Mouse (Mus musculus): ENCODE measurements at regions not wholly inside any gene's neighbourhood (a gene's known extent, or its start where the extent isn't known, plus 50 kb on each side); places are given as distances from the start of the nearest gene placed in this dataset.

- peaks cover 20% of the 10 kb centered on the region; the same call in 1 of the 2 replicates for H3K4me1 ChIP-seq (ENCODE audit: insufficient read depth, low read depth, low read length)
- H3K4me3 ChIP-seq (ENCODE audit: low read depth, low read length), result no peak overlapping the region
- no peaks in the 10 kb centered on the region for H3K36me3 ChIP-seq (replicated peaks)
- H3K27me3 ChIP-seq (ENCODE audit: insufficient read depth, low read length), result peaks cover 11% of the 10 kb centered on the region
- DNase-seq (ENCODE audit: low spot score), result no peak
- no peaks in the 10 kb centered on the region for H3K9me3 ChIP-seq (replicated peaks)
- no peak for ATAC-seq (ENCODE audit: extremely low read depth, insufficient number of reproducible peaks, low FRiP score, poor library complexity, severe bottlenecking)
- TF ChIP-seq GATA1 (IDR thresholded peaks at IDR 0.05; ENCODE audit: borderline replicate concordance, low read length), result no peak
- no peak for TF ChIP-seq POLR2AphosphoS5 (IDR thresholded peaks at IDR 0.05; ENCODE audit: insufficient replicate concordance, low read depth, low read length)
Measured at GRCm38 (mm10) chr16:95864646-95865045, 126.1 kb downstream of the Psmg1 start.

GRCm38 (mm10) chr16:95864106-95864505 is 126.7 kb downstream of the Psmg1 start:
- Histone ChIP-seq H3K9me3 (replicated peaks) (no peaks in the 10 kb centered on the region), H3K36me3 (replicated peaks) (no peaks in the 10 kb centered on the region), H3K27me3 (ENCODE audit: insufficient read depth, low read length) (peaks cover 11% of the 10 kb centered on the region), H3K4me3 (ENCODE audit: low read depth, low read length) (no peak overlapping the region), H3K4me1 (ENCODE audit: insufficient read depth, low read depth, low read length) (peaks cover 20% of the 10 kb centered on the region; the same call in 1 of the 2 replicates)
- no peak for ATAC-seq (ENCODE audit: extremely low read depth, insufficient number of reproducible peaks, low FRiP score, poor library complexity, severe bottlenecking)
- DNase-seq (ENCODE audit: low spot score), result no peak
- TF ChIP-seq GATA1 (IDR thresholded peaks at IDR 0.05; ENCODE audit: borderline replicate concordance, low read length), result no peak
- no peak for TF ChIP-seq CTCF (IDR thresholded peaks at IDR 0.05; ENCODE audit: low read depth, low read length)
- no peak for TF ChIP-seq GATA2 (IDR thresholded peaks at IDR 0.05; ENCODE audit: borderline replicate concordance, low read depth, low read length)

- peaks cover 6% of the 10 kb centered on the region for H3K27me3 ChIP-seq (ENCODE audit: insufficient read depth, low read length)
- no peak for DNase-seq (ENCODE audit: low spot score)
- no peak for ATAC-seq (ENCODE audit: extremely low read depth, insufficient number of reproducible peaks, low FRiP score, poor library complexity, severe bottlenecking)
- H3K36me3 ChIP-seq (replicated peaks), result no peaks in the 10 kb centered on the region
- H3K9me3 ChIP-seq (replicated peaks), result no peaks in the 10 kb centered on the region
- peaks cover 20% of the 10 kb centered on the region; the same call in 1 of the 2 replicates for H3K4me1 ChIP-seq (ENCODE audit: insufficient read depth, low read depth, low read length)
- TF ChIP-seq CTCF (IDR thresholded peaks at IDR 0.05; ENCODE audit: low read depth, low read length) (no peak), GATA2 (IDR thresholded peaks at IDR 0.05; ENCODE audit: borderline replicate concordance, low read depth, low read length) (no peak), TAL1 (conservative IDR thresholded peaks at IDR 0.05; ENCODE audit: low read depth, low read length) (no peak), GATA1 (IDR thresholded peaks at IDR 0.05; ENCODE audit: borderline replicate concordance, low read length) (no peak), POLR2AphosphoS5 (IDR thresholded peaks at IDR 0.05; ENCODE audit: insufficient replicate concordance, low read depth, low read length) (no peak)
- H3K4me3 ChIP-seq (ENCODE audit: low read depth, low read length), result no peak overlapping the region
Measured at GRCm38 (mm10) chr16:95863565-95863964, 127.2 kb downstream of the Psmg1 start.

GRCm38 (mm10) chr16:95862621-95863020 is 128.1 kb downstream of the Psmg1 start:
- Histone ChIP-seq H3K9me3 (replicated peaks) (no peaks in the 10 kb centered on the region), H3K36me3 (replicated peaks) (no peaks in the 10 kb centered on the region), H3K4me3 (ENCODE audit: low read depth, low read length) (no peak overlapping the region), H3K4me1 (ENCODE audit: insufficient read depth, low read depth, low read length) (peaks cover 20% of the 10 kb centered on the region; the same call in 1 of the 2 replicates), H3K27me3 (ENCODE audit: insufficient read depth, low read length) (peaks cover 3% of the 10 kb centered on the region)
- no peak for TF ChIP-seq GATA2 (IDR thresholded peaks at IDR 0.05; ENCODE audit: borderline replicate concordance, low read depth, low read length)
- TF ChIP-seq POLR2AphosphoS5 (IDR thresholded peaks at IDR 0.05; ENCODE audit: insufficient replicate concordance, low read depth, low read length), result no peak
- no peak for TF ChIP-seq GATA1 (IDR thresholded peaks at IDR 0.05; ENCODE audit: borderline replicate concordance, low read length)
- peak; percentile 43 for ATAC-seq (ENCODE audit: extremely low read depth, insufficient number of reproducible peaks, low FRiP score, poor library complexity, severe bottlenecking)
- peak; percentile 11 for DNase-seq (ENCODE audit: low spot score)

GRCm38 (mm10) chr16:95861231-95861690 is 129.5 kb downstream of the Psmg1 start:
- Histone ChIP-seq H3K27me3 (ENCODE audit: insufficient read depth, low read length) (peaks cover 1% of the 10 kb centered on the region; the same call in 1 of the 2 replicates), H3K36me3 (replicated peaks) (no peaks in the 10 kb centered on the region), H3K4me1 (ENCODE audit: insufficient read depth, low read depth, low read length) (peaks cover 20% of the 10 kb centered on the region; the same call in 1 of the 2 replicates), H3K9me3 (replicated peaks) (no peaks in the 10 kb centered on the region), H3K4me3 (ENCODE audit: low read depth, low read length) (no peak overlapping the region)
- no peak for TF ChIP-seq POLR2AphosphoS5 (IDR thresholded peaks at IDR 0.05; ENCODE audit: insufficient replicate concordance, low read depth, low read length)
- TF ChIP-seq GATA1 (IDR thresholded peaks at IDR 0.05; ENCODE audit: borderline replicate concordance, low read length), result no peak
- TF ChIP-seq CTCF (IDR thresholded peaks at IDR 0.05; ENCODE audit: low read depth, low read length), result no peak
- TF ChIP-seq GATA2 (IDR thresholded peaks at IDR 0.05; ENCODE audit: borderline replicate concordance, low read depth, low read length), result no peak
- no peak; the same call in 1 of the 2 replicates for TF ChIP-seq TAL1 (conservative IDR thresholded peaks at IDR 0.05; ENCODE audit: low read depth, low read length)
- ATAC-seq (ENCODE audit: extremely low read depth, insufficient number of reproducible peaks, low FRiP score, poor library complexity, severe bottlenecking) (peak; percentile 86), DNase-seq (ENCODE audit: low spot score) (peak; percentile 10)

GRCm38 (mm10) chr16:95860810-95861209 is 129.9 kb downstream of the Psmg1 start:
- ATAC-seq (ENCODE audit: extremely low read depth, insufficient number of reproducible peaks, low FRiP score, poor library complexity, severe bottlenecking) (no peak), DNase-seq (ENCODE audit: low spot score) (no peak)
- H3K4me3 ChIP-seq (ENCODE audit: low read depth, low read length), result no peak overlapping the region
- H3K27me3 ChIP-seq (ENCODE audit: insufficient read depth, low read length), result no peaks in the 10 kb centered on the region; the same call in 1 of the 2 replicates
- peaks cover 20% of the 10 kb centered on the region; the same call in 1 of the 2 replicates for H3K4me1 ChIP-seq (ENCODE audit: insufficient read depth, low read depth, low read length)
- H3K36me3 ChIP-seq (replicated peaks), result no peaks in the 10 kb centered on the region
- H3K9me3 ChIP-seq (replicated peaks), result no peaks in the 10 kb centered on the region
- TF ChIP-seq CTCF (IDR thresholded peaks at IDR 0.05; ENCODE audit: low read depth, low read length) (no peak), POLR2AphosphoS5 (IDR thresholded peaks at IDR 0.05; ENCODE audit: insufficient replicate concordance, low read depth, low read length) (no peak), TAL1 (conservative IDR thresholded peaks at IDR 0.05; ENCODE audit: low read depth, low read length) (no peak), GATA2 (IDR thresholded peaks at IDR 0.05; ENCODE audit: borderline replicate concordance, low read depth, low read length) (no peak), GATA1 (IDR thresholded peaks at IDR 0.05; ENCODE audit: borderline replicate concordance, low read length) (no peak)

Measured in G1E (cell line).